Mouse (Mus musculus) heart, postnatal 0 days (tissue): ENCODE results near the gene Phc1.

Experiments
- CTCF ChIP-seq: IDR thresholded peaks from 2 replicates; pipeline ENCODE4 v1.5.1; 2016; ENCODE audit warnings: antibody characterized with exemption, control low read depth, low read depth
- EP300 ChIP-seq: IDR thresholded peaks from 2 replicates; pipeline ENCODE4 v1.6.1; 2016; ENCODE audit warnings: antibody characterized with exemption, low read depth

DNA sequence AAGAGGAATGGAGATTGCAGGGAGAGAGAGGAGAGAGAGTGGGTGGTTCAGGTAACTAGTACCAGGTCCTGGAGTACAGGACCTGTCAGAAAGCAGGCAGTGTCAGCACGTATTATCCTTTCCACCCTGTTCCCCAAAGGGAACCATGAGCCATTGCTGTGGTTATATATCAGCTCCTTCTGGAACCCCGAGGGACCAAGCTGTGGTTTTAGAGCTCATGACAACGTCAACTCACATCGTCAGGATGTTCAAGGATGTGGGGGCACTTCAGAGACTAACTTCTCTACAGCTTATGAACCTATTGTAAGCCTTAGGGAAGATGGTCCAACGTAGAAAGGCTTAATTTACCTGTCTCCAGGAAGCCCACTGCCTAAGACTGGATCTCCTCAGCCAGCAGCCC is 42.9 kb upstream of the Phc1 start:
- no peak for TF ChIP-seq CTCF
- TF ChIP-seq EP300 = no peak
